Mouse (Mus musculus) G1E (cell line): ENCODE measurements around the gene Arhgap8.

ENCODE experiments used
- CTCF ChIP-seq: IDR thresholded peaks from 2 replicates; pipeline ENCODE4 v1.5.1; 2012; ENCODE audit warnings: low read depth, low read length, inconsistent platforms, mixed read lengths
- GATA1 ChIP-seq: IDR thresholded peaks from 2 replicates; pipeline ENCODE4 v1.6.1; 2012; ENCODE audit warnings: borderline replicate concordance, low read length, inconsistent platforms, mixed read lengths
- GATA2 ChIP-seq: IDR thresholded peaks from 2 replicates; pipeline ENCODE4 v1.6.1; 2012; ENCODE audit warnings: low read depth, low read length, inconsistent platforms, borderline replicate concordance
- POLR2AphosphoS5 ChIP-seq: IDR thresholded peaks from 2 replicates; pipeline ENCODE4 v1.6.1; 2012; ENCODE audit warnings: low read depth, low read length, inconsistent platforms; ENCODE audit not compliant: insufficient replicate concordance
- TAL1 ChIP-seq: conservative IDR thresholded peaks from 2 replicates; pipeline ENCODE4 v1.6.1; 2012; ENCODE audit warnings: low read depth, low read length, inconsistent platforms, mixed read lengths

- no peak for TF ChIP-seq CTCF
- no peak for TF ChIP-seq POLR2AphosphoS5
- TF ChIP-seq GATA1, result no peak
- no peak for TF ChIP-seq GATA2
- no peak for TF ChIP-seq TAL1
Measured at GRCm38 (mm10) chr15:84729685-84730084, 9.8 kb downstream of the Arhgap8 start.
